Mouse (Mus musculus) cerebellum, adult 2 months (tissue): ENCODE results near the gene Inka1.

ENCODE experiments used
- CTCF ChIP-seq: fragments of 200-500 bp; IDR thresholded peaks from 2 replicates; pipeline ENCODE4 v1.5.1; 2011; ENCODE audit warnings: low read depth, mild to moderate bottlenecking, control low read depth, low read length, moderate library complexity, borderline replicate concordance; ENCODE audit not compliant: insufficient read depth
- POLR2A ChIP-seq: fragments of 200-500 bp; IDR thresholded peaks from 2 replicates; pipeline ENCODE4 v1.6.1; 2011; ENCODE audit warnings: low read length, control low read depth, borderline replicate concordance; ENCODE audit not compliant: insufficient read depth

DNA sequence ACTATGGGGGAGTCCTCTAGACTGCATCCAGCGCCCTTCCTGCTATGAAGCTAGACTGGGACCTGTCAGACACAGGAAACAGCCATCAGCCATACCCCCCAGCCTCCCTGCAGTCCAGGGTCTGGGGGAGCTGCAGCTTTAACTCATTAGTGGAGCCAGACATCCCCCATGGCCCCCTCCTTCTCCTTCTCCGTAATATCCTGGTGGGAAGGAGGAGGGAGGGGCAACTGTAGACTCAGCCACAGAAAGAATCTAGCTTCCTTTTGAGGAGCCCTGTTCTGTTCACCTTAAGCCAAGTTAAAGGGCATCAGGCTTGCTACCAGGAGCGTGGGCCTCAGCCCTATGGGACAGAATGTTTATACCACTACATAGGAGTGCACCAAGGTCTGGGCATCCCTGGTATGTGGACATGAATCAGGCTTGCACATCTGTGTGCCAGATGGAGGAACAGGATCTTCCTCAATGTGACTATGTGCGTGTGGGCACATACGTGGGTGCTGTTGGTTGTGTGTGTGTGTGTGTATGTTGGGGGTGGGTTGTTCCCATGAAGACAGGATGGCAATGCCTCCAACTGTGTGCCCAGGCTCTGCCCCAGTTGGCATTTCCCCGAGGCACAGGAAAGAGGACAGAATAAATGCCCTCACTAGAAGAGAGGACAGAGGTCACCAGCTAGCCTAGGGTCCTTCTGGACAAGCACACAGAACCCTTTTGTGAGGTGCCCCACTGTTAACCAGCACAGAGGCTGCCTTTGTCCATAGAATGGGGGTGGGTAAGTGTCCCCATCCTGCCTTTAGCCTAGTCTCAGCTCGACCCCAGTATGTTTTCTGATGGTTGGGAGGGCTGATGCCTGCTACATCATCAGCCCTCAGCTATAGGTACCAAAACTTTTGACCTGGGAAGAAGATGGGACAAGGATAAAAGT is 3.7 kb downstream of the Inka1 start:
- TF ChIP-seq POLR2A (no peak), CTCF (no peak)
